Mouse (Mus musculus) adipocyte (in vitro differentiated cells): ENCODE data around the gene Zmynd11.

Experiments used
- DNase-seq: peaks from one replicate; pipeline ENCODE4 v3.0.0-alpha.2; 2016; ENCODE audit warnings: low spot score

The Zmynd11 gene

DNA sequence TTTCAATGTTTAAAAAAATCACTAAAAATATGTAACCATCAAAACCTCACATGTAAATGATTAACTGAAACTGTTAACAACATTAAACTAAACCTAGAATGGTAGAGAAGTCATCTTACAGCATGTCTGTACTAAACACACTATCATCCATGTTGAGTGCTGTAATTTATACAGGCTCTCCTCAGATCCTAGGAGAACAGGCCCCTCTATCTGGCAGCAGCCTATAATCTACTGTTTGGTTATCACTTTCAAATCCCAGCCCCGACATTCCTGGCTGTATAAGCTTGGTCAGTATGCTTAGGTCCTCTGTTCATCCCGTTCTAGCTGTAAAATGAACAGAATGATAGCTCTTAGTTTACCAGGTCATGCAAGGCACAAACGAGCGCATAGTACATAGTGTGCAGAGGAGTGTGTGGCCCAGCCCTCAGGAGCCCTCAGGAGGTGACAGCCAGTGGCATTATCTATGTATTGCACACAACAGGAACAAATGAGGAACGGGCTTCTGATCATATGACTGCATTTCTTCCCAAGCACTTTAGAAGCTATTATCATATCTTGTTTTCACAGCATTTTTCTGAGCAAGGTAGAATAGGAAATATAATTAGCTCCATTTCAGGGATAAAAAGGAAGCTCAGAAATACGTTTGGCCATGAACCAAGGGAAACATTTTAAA lies 51.5 kb downstream of the Zmynd11 start:
- DNase-seq = no peak

DNA sequence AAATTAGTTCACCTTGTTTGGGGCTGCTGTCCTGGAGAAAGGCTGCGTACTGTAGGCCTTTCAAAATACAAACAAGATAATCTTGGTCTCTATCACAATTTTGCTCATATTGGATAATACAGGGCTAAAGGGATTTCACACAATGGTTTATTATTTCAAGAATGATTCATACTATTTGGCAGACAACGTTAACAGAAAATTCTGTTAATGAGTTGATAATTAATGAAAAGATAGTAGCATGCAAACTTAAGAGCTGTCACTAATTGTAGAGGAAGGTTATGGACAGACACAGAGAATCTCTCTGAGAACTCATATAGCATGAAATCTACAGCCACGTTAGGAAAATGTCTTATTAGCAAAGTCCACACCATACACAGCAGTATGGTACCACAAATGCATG lies 52.2 kb downstream of the Zmynd11 start:
- no peak for DNase-seq

DNA sequence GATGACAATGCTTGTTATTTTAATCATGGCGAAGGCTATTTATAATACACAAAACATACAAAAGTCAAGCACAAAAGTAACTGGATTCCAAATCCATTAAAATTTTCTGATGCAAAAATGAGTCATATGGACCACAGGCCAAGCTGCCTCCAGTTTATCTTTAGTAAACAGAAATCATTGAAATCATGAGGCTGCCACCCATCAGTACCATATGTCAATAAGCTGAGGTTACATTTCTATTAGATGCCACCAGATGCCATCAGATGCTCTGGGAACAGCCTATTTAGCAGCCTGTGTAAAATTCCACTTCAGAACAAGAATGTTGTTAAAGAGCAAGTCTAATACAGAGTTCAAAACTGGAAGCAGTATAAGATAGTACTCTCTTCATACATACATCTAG lies 52.7 kb downstream of the Zmynd11 start:
- no peak for DNase-seq

DNA sequence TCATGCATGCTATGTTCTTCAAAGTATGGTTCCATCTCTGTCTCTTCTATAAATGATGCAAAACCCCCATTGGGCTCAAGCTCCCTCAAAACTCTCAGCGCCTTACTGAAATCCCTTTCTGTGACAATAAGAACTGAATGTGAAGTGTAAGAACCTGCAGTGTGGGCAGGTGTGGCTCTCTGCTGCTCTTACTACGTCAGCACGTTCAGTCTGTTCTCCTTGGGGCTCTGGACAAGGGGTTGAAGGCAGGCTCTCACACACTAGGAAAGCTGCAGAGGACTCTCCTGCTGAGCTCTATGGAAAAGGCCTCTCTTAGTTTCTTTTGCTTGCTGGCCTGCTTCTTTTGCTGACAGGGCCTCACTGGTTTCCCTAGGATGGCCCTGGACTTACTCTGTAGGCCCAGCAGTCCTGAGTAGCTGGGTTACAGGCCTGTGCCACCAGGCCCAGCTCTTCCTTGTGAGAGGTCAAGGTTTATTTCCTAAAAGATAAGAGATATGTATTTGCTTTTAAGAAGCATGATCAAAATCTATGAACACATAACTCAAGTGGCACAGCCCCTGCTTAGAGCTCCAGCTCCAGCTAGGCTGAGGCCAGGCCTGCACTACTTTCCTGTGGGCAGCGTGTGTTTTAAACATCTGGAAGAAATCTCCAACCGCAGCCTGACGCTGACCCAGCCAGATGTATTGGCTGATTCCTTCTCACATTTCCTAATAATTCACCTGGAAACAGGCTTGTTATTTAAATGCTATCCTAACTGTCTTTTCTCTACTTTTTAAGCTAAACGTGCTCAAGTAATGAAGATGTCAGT lies 56.5 kb downstream of the Zmynd11 start:
- DNase-seq = no peak

DNA sequence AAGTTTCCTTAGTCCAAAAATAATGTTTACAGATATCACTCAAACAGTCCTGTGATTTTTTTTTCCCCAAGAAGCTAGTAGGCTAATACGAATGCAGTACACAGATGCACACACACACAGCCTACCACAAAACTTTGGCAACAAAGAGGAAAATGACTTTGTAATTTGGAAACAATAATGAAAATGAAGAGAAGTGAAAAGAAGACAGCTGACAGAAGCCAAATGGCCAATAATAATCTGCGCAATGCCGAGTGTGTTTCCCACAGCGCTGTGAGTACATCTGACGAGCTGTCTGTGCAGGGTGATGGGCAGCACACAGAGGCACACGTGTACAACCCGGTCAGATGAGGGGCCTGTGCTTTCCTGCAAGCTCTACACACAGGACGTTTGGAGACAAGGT lies 58.4 kb downstream of the Zmynd11 start:
- DNase-seq = no peak

DNA sequence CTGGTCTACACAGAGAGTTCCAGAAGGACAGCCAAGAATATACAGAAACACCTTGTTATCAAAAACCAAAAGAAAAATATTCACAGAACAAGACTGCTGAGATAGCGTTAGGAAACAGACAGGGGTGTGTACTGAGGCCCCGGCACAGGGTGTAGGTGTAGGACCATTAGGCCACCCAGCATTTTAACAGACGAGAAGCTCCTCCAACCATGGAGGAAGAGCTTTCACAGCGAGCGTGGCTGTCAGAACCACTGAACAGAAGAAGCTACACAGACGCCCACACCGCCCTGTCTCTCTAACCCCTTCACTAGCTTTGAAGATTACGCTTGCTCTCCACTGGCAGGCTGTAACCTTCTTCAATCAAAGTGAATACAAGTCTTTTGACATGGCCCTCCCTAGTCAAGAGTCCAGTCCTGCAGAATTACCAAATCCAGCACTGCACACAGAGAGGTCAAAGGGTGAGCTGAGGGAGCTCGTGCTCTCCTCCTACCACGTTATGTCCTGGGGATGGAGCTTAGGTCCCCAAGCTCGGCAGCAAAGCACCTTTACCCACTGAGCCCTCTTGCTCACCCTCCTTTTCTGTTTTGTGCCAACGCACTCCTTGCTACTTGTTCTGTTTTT lies 62.4 kb downstream of the Zmynd11 start:
- DNase-seq = no peak

DNA sequence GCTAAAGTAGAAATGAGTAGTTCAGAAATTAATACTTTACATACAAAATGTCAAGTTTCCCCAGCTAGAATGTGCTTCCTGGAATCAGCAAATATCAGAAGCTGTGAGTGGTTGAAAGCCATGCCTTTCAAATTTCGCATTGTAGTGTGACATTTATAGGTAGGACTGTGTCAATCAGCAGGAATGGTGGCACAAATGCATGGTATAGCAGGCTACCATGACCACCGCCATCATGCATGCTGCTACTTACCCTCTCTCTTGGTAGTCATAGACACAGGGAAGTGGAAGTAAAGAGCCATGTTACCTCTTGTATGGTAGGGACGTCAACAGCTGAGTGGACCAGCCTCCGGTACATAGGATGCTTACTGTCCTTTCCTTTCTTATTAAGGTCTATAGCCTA lies 67.8 kb downstream of the Zmynd11 start:
- DNase-seq = no peak

DNA sequence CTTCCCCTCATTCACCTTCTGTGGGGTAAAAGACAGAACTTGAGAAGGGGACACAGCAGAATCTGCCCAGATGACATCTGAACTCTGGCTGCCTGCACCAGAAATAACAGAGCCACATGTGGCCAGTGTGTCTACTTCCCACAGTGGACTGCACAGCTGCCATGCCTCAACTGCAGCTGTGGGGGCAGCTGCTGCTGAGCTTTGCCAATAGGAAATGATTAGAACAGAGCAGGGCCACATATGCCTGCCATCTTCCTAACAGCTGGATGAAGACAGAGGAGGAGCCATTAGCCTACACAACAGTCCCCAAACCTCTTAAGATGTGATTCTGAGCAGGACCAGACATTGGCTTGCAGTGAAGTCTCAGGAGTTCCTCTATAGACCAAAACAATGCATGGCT lies 69.3 kb downstream of the Zmynd11 start:
- DNase-seq = no peak

DNA sequence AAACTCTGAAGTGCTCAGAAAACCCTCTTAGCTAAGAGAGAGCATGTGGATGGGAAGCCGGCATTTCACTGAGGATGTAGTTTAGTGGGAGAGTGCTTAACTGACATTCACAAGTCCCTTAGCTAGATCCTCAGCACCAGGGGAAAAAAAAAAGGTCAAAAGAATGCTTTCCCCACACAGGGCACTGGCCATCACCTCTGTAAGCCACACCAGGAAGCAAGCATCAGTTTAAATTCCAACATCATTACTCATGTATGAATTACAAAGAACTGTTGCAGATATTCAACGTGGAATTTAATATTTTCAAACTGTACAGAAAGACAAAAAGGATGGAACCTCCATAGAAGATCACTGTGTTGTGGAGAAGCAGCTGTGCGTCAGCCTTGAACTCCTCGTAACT lies 69.7 kb downstream of the Zmynd11 start:
- no peak for DNase-seq

DNA sequence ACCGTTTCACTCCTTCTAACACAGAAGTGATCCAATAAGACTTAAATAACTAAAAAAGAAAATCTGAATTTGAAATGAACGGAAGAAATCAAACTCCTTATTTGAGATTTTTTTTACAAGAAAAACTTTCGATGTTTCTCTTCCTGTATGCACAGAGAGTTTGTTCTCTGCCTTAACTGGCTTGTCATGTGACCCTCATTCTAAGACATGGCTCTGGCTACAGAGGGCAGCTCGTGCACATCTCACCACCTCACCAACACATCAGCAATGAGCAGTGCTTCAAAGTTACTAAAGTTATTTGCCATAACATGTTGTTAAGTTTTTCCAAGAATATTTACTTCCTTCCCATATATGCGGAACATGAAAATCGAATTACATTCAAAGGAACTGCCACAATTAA lies 70.5 kb downstream of the Zmynd11 start:
- DNase-seq = no peak

DNA sequence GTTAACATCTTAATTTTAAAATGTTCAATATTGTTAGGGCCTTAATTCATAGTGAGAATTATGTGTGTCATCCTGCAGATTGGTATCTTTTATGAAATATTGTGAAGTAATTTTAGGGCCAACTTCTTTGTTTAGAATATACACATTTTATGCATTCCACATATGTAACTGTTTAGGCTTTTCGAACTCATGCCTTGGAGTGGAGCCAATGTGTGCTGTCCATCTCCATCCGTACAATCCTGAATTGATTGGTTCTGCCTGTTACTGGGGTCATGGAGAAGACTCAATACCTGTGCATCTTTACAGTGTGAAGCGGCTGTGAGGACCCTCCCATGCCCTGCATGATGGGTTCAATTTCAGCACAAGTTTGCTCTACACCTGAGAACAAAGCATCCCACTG lies 72.3 kb downstream of the Zmynd11 start:
- DNase-seq = no peak

DNA sequence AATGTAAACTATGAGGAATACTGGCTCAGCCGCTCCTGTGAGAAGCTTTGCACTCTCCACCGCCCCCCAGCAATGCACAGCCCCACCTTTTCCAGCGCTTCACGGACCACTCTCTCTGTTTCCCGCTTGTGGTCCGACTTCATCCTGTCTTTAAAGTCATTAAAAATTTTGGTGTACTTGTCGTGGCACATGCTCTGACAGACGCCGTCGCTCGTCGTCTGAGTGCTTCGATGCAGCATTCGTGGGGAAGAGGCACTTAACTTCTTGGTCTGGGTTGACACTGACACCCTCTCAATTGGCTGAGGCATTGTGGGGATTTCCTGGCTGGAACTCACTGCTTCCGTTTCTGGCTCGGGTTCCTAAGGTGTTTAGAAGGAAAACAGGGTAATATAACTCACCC lies 75.8 kb downstream of the Zmynd11 start:
- no peak for DNase-seq

DNA sequence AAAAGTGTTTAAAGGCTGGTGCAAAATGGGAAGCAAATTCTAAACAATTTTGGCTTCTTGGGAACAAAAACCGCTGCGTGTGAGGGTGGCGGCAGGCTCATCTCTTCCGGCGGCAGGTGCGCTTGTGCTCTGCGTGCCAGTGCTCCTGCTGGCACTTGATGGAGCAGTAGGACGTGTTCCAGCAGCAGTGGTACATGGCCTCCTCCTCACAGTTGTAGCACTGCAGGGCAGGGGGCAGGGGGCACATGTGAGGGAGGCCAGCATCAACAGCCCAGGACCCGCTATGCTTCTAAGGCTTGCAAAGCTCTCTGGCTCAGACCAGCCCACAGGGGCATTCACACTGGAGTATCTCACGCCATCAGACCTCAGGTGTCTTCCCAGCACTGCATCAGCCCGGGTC lies 78.4 kb downstream of the Zmynd11 start:
- no peak for DNase-seq

DNA sequence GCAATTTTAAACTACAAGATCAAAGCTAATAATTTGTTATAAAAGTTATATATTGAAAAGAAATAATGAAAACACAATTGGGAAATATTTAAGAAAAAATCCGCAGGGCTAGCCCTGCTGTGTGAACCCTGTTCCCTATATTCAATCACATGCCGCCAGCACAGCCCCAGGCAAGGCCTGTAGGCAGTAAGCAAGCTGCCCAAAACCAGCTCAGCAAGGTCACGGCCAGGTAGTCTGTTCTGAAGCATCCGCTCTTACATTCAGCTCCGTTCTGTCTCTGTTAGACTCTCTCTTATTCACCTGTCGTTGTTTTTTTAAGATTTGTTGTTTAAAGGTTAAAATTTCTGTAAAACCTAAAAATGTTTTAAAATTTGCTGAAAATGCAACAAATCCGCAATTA lies 78.9 kb downstream of the Zmynd11 start:
- no peak for DNase-seq

DNA sequence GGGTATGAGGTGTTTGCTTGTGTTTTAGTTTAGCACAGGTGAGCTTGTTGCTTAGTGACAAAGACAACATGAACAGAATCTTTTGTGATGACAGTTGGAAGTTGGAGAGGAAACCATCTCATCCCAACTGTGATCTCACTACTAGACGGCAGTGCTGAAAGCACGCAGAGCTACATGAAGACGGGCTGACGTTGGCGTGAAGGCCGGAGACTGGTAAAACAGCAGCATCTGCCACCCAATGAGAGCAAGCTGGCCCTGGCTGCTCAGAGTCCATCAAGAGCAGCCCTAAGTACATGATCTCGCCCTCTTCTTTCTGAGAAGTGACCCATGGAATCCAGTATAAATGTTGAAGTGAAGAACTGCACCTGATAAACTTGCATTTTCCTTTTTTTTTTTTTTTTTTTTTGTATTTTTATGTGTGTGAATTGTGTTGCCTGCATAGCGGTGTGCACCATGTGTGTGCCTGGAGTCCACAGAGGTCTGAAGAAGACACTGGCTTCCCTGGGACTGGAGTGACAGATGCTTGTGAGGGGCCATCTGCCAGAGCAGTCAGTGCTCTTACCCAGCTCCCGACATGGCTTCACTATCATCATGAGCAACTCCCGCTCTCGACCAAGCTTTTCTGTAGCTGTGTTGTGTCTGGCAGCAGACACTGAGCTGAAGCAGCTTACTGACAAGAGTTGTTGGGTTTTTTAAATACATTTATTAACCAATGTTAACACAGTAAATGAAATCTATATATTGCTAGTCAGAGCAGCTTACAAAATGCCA lies 80.8 kb downstream of the Zmynd11 start:
- no peak for DNase-seq

DNA sequence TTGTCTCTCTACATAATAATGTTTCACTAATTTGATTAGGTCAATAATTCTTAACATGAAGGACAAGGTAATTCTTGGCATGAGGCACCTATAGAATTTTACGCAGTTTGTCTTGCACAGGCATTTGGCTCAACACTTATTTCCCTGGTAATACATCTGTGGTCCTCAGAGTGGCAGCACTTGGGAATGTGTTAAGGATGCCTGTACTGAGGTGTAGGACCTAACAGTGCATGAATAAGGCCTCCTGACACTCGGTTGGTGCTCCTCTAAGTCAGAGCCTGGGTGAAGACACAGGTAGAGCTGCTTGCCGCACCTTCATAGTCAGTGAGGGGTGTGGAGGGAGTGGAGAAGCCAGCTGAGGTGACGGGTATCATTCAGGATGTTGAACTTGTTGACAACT lies 81.8 kb downstream of the Zmynd11 start:
- DNase-seq = no peak

DNA sequence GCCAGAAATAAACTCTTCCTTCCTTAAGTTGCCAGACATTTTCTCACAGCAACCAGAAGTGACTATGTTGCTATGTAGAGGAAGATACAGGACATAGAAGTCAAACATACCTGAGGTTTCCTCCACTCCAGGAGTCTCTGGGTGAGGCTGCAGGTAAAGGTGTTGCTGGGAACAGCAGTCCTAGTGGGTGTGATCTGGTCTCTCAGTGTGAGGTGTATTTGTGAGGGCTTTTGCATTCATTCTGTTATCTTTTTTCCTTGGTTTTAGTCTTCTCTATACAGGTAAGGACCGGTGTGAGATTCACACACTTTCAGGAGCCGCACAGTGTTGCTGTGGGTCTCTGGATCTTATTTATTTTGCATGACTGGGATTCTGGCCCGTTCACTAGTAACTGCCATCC lies 83.6 kb downstream of the Zmynd11 start:
- DNase-seq = no peak

DNA sequence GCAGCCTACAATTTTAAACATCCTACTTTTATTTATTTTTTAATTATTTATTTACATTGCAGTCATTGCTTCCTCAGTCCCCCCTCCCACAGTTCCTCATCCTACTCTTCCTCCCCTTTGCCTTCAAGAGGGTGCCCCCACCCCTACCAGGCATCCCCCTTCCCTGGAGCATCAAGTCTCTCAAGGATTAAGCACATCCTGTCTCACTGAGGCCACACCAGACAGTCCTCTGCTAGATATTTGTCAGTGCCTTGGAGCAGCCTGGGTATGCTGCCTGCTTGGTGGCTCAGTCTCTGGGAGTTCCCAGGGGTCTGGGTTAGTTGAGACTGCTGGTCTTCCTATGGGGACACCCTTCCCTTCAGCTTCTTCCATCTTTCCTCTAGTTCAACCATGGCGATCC lies 91.0 kb downstream of the Zmynd11 start:
- DNase-seq = no peak

DNA sequence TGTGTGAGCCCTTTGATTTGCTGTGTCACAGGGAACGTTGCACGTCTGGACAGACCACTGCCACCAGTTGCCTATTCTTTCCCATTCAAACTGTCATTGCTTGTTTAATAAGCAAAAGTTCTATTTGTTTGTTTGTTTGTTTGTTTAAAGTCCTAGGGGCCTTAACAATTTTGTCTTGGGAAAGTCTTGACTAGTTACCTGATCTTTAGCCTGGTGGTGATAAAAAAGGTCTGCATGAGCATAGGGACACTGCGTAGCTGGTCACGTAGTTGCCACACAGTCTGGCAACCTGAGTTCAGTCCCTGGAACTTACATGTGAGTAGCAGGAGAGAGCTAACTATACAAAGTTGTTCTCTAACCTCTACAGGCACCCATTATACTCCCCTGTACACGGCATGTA lies 95.9 kb downstream of the Zmynd11 start:
- DNase-seq = no peak

DNA sequence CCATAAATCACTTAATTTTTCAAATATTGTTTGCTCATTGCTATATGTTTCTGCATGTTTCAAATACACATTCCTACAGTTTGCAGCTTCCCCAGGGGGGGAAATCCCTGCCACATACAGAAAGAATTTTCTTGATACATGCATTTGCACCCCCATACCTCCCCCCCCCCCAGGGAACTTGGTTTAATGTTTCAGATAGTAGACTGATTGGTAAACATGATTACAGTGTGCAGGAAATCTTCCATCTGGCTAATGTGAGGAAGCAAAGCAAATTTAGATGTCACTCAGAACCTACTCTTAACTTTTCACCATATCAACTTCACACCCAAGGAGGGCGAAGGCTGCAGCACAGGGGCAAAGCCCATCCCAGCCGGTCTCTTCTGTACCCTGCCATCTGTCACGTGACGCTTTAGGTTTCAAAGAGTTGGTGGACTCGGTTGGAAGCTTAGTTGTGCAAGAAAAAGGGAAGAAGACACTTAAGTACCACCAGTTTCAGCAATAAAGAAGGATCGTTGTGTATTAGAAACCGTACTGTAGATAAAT lies 97.1 kb downstream of the Zmynd11 start:
- DNase-seq = no peak

DNA sequence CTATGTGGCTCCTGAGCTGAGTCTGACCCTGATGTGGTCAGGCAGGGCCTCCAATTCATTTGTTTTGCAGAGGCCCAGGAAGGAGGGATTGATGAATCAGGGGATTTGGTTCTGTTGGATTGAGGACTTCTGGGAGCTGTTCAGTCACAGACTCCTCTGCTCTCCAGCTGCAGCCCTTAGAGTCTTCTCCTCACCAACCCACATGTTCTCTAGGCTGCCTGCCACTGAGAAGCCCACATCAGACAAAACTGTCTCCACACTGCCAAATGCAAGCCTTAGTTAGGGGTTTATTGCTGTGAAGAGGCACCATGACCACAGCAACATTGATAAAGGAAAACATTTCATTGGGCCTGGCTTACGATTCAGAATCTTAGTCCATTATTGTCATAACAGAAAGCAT lies 101.5 kb downstream of the Zmynd11 start:
- no peak for DNase-seq

DNA sequence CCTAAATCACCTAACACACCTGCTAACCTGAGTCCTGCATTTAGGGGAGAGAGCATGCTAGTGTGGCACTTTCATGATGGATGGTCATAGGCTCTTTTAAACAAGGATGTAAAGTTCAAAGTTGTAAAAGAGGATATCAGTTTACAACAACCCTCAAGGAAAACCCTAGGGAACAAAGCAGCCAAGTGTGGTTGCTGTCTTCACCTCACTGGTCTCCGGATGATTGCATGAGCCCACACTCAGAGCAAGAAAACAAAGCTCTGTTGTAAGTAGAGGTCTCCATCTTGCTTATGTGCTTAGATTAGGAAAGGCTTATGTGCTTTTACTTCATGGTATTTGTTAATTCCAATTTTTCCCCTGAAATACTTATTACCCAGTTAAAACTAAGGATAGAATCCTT lies 104.4 kb downstream of the Zmynd11 start:
- DNase-seq = no peak
